Mouse (Mus musculus) testis, postnatal 10 days (tissue): ENCODE data around the gene H2-Q10.
"Not testable (repeated sequence)": the region's sequence is repeated elsewhere in the genome, so short reads cannot be mapped to it uniquely, and the experiment has no call there.

ENCODE experiments used
- DNase-seq: peaks from one replicate; pipeline ENCODE4 v3.0.0; 2021; ENCODE audit warnings: low spot score

The H2-Q10 gene

GRCm38 (mm10) chr17:35460513-35461341 lies 9.2 kb upstream of the H2-Q10 start:
- DNase-seq, result not testable (repeated sequence)

- DNase-seq, result not testable (repeated sequence)
These were observed 4.2 kb upstream of the H2-Q10 start for GRCm38 (mm10) chr17:35465651-35466050.

- DNase-seq, result not testable (repeated sequence)
These were observed 953 bp upstream of the H2-Q10 start for GRCm38 (mm10) chr17:35468936-35469335.

GRCm38 (mm10) chr17:35484066-35484465 lies 14.2 kb downstream of the H2-Q10 start:
- DNase-seq, result peak; percentile 82

GRCm38 (mm10) chr17:35485702-35486101 lies 15.8 kb downstream of the H2-Q10 start:
- peak; percentile 66 for DNase-seq

- DNase-seq, result no peak
These were observed 16.8 kb downstream of the H2-Q10 start for GRCm38 (mm10) chr17:35486726-35487125.

- DNase-seq, result no peak
These were observed 18.2 kb downstream of the H2-Q10 start for GRCm38 (mm10) chr17:35488041-35488440.

- no peak for DNase-seq
These were observed 20.4 kb downstream of the H2-Q10 start for GRCm38 (mm10) chr17:35490320-35490719.

- DNase-seq, result no peak
These were observed 27.2 kb downstream of the H2-Q10 start for GRCm38 (mm10) chr17:35497124-35497523.

GRCm38 (mm10) chr17:35502226-35502625 lies 32.3 kb downstream of the H2-Q10 start:
- DNase-seq, result no peak

- no peak for DNase-seq
These were observed 32.9 kb downstream of the H2-Q10 start for GRCm38 (mm10) chr17:35502762-35503161.

GRCm38 (mm10) chr17:35503849-35504248 lies 34.0 kb downstream of the H2-Q10 start:
- no peak for DNase-seq

GRCm38 (mm10) chr17:35504628-35505481 lies 35.0 kb downstream of the H2-Q10 start:
- no peak for DNase-seq

- DNase-seq, result no peak
These were observed 35.9 kb downstream of the H2-Q10 start, which contains the start of gene Pou5f1 for GRCm38 (mm10) chr17:35505776-35506175. Gene Pou5f1 (plus strand): TSS chr17:35506018.

- no peak for DNase-seq
These were observed 37.0 kb downstream of the H2-Q10 start for GRCm38 (mm10) chr17:35506881-35507280.

- DNase-seq, result no peak
These were observed 37.8 kb downstream of the H2-Q10 start for GRCm38 (mm10) chr17:35507556-35508260.

- not testable (repeated sequence) for DNase-seq
These were observed 38.4 kb downstream of the H2-Q10 start for GRCm38 (mm10) chr17:35508279-35508678.

- DNase-seq, result peak; percentile 71
These were observed 39.4 kb downstream of the H2-Q10 start for GRCm38 (mm10) chr17:35509284-35509683.

- DNase-seq, result no peak
These were observed 43.2 kb downstream of the H2-Q10 start for GRCm38 (mm10) chr17:35512916-35513626.

- DNase-seq, result peak; percentile 91
These were observed 44.0 kb downstream of the H2-Q10 start for GRCm38 (mm10) chr17:35513886-35514285.

GRCm38 (mm10) chr17:35514756-35515155 lies 44.9 kb downstream of the H2-Q10 start:
- DNase-seq, result no peak
